Mouse (Mus musculus) stomach, postnatal 0 days (tissue): Measurements from ENCODE around the gene Polr2e.

Experiments used
- CTCF ChIP-seq: IDR thresholded peaks from 2 replicates; pipeline ENCODE4 v1.5.1; 2016; ENCODE audit warnings: antibody characterized with exemption, low read depth, mild to moderate bottlenecking, moderate library complexity
- EP300 ChIP-seq: optimal IDR thresholded peaks from 2 replicates; pipeline ENCODE3; 2016; ENCODE audit warnings: antibody characterized with exemption

DNA sequence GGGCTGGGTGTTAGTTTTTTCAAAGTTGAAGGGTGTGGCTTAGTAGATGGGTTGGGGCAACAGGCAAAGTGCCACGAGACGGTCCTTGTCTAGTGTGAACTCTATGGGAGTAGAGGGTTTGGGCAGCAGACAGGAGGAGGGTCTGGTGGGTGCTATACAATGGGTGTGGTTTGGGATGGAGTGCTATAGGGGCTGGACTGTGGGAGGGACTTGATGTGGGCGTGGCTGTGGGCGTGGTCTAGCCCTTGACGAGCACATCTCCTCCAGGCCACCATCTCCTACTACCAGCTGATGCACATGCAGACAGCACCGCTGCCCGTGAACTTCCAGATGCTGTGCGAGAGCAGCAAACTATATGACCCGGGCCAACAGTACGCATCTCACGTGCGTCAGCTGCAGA lies 13.7 kb downstream of the Polr2e start:
- TF ChIP-seq CTCF (no peak), EP300 (no peak)
